In genomic region chr7:97453141-97453921, GRCm38 (mm10) we compare ENCODE assay signal across 8 mouse cellular contexts. TPM values are rescaled to one million over a fixed set of nuclear protein-coding genes. Genes with fewer than 3 reads are reported as not detected.
DNase-seq lines count a peak whose midpoint lies in the region; ATAC-seq and TF ChIP-seq lines count a peak whose summit lies in the region.

No protein-coding gene starts in this region.

- H3K4me3 ChIP-seq in embryonic facial prominence, embryonic 15.5 days (replicated peaks), result peak overlapping the region; percentile 50
- H3K4me3 ChIP-seq in hindbrain, embryonic 14.5 days (replicated peaks; ENCODE audit: low read length), result peak overlapping the region; percentile 20
- peak overlapping the region; percentile 67 for H3K4me3 ChIP-seq in liver, embryonic 11.5 days (ENCODE audit: low read depth, low read length)
- no peak overlapping the region for H3K4me3 ChIP-seq in myocyte

- H3K9me3 ChIP-seq in embryonic facial prominence, embryonic 15.5 days (replicated peaks), result no peaks in the 10 kb centered on the region
- H3K9me3 ChIP-seq in hindbrain, embryonic 14.5 days (ENCODE audit: control insufficient read depth, low read length), result peaks cover 10% of the 10 kb centered on the region; the same call in 1 of the 2 replicates
- no peaks in the 10 kb centered on the region for H3K9me3 ChIP-seq in liver, embryonic 11.5 days (ENCODE audit: control insufficient read depth, low read length)

- no peaks in the 10 kb centered on the region for H3K27me3 ChIP-seq in embryonic facial prominence, embryonic 15.5 days
- no peaks in the 10 kb centered on the region for H3K27me3 ChIP-seq in hindbrain, embryonic 14.5 days (ENCODE audit: control insufficient read depth, insufficient read depth, low read length)
- no peaks in the 10 kb centered on the region for H3K27me3 ChIP-seq in liver, embryonic 11.5 days (replicated peaks; ENCODE audit: control insufficient read depth, insufficient read depth, low read length)
- no peaks in the 10 kb centered on the region for H3K27me3 ChIP-seq in myocyte (ENCODE audit: control insufficient read depth, insufficient read depth, insufficient read length)

- H3K9ac ChIP-seq in embryonic facial prominence, embryonic 15.5 days, result peak overlapping the region; percentile 31
- 0 out of 2 replicates have a peak overlapping the region, but pooled peaks have one; percentile 46 for H3K9ac ChIP-seq in hindbrain, embryonic 14.5 days
- H3K9ac ChIP-seq in liver, embryonic 11.5 days (ENCODE audit: low read depth, low read length), result peak overlapping the region; percentile 76

- H3K36me3 ChIP-seq in embryonic facial prominence, embryonic 15.5 days, result no peaks in the 10 kb centered on the region
- H3K36me3 ChIP-seq in hindbrain, embryonic 14.5 days (replicated peaks; ENCODE audit: control insufficient read depth, insufficient read depth), result no peaks in the 10 kb centered on the region
- H3K36me3 ChIP-seq in liver, embryonic 11.5 days (ENCODE audit: control insufficient read depth, insufficient read depth, low read length), result no peaks in the 10 kb centered on the region; the same call in 1 of the 2 replicates
- H3K36me3 ChIP-seq in myocyte (ENCODE audit: control insufficient read depth, insufficient read depth), result no peaks in the 10 kb centered on the region

- no peaks in the 10 kb centered on the region for H3K79me2 ChIP-seq in myocyte (ENCODE audit: control insufficient read depth, insufficient read depth)

- no peak overlapping the region for H3ac ChIP-seq in myocyte (ENCODE audit: control insufficient read depth, insufficient read length)

- peak overlapping the region; percentile 91 for H3K4me2 ChIP-seq in embryonic facial prominence, embryonic 15.5 days (replicated peaks)
- peak overlapping the region; percentile 47 for H3K4me2 ChIP-seq in hindbrain, embryonic 14.5 days (replicated peaks)
- H3K4me2 ChIP-seq in liver, embryonic 11.5 days, result peak overlapping the region; percentile 98
- peak overlapping the region; percentile 69 for H3K4me2 ChIP-seq in myocyte (ENCODE audit: low read depth)

- H3K27ac ChIP-seq in embryonic facial prominence, embryonic 15.5 days (replicated peaks), result peak overlapping the region; percentile 58
- peak overlapping the region; percentile 26; the same call in 1 of the 2 replicates for H3K27ac ChIP-seq in hindbrain, embryonic 14.5 days
- H3K27ac ChIP-seq in liver, embryonic 11.5 days (ENCODE audit: low read depth, low read length), result peak overlapping the region; percentile 82

- DNase-seq in urinary bladder, postnatal 25 days (ENCODE audit: low spot score), result peak; percentile 7
- DNase-seq in urinary bladder, postnatal 4 days (ENCODE audit: low spot score in 2 of 2), result no peak
- DNase-seq in hindbrain, embryonic 14.5 days (ENCODE audit: low spot score), result no peak
- peak; percentile 67 for DNase-seq in liver, embryonic 11.5 days (ENCODE audit: low spot score)
- DNase-seq in thymus, postnatal 36 days, result peak; percentile 21 to 22
- no peak for DNase-seq in layer of hippocampus, adult 11-12 months (ENCODE audit: low spot score)

- ATAC-seq in embryonic facial prominence, embryonic 15.5 days (ENCODE audit: insufficient number of reproducible peaks, low FRiP score, low TSS enrichment, low read depth), result peak; percentile 60
- ATAC-seq in hindbrain, embryonic 14.5 days (ENCODE audit: low FRiP score), result no peak
- peak; percentile 98 for ATAC-seq in liver, embryonic 11.5 days (replicated peaks; ENCODE audit: low FRiP score)

- H3K4me1 ChIP-seq in embryonic facial prominence, embryonic 15.5 days, result peaks cover 10% of the 10 kb centered on the region; the same call in 1 of the 2 replicates
- H3K4me1 ChIP-seq in hindbrain, embryonic 14.5 days (replicated peaks; ENCODE audit: control insufficient read depth, insufficient read depth, low read length), result peaks cover 9% of the 10 kb centered on the region; the same call in 1 of the 2 replicates
- peaks cover 15% of the 10 kb centered on the region for H3K4me1 ChIP-seq in liver, embryonic 11.5 days (replicated peaks; ENCODE audit: control insufficient read depth, insufficient read depth, low read length)

- no peak for TF ChIP-seq POLR2A in myocyte (IDR thresholded peaks at IDR 0.05; ENCODE audit: insufficient read length, low read depth)

- WGBS in embryonic facial prominence, embryonic 15.5 days, result 6% methylated on average over 27 of the region's 27 CpGs
- 14% methylated on average over 27 of the region's 27 CpGs for WGBS in hindbrain, embryonic 14.5 days
- WGBS in liver, embryonic 11.5 days, result 1% methylated on average over 27 of the region's 27 CpGs

TF ChIP-seq in myocyte, 11 proteins besides CTCF, POLR2A, EP300 and RAD21:
- TF ChIP-seq SRF (IDR thresholded peaks at IDR 0.05; ENCODE audit: control insufficient read depth, insufficient read length, low read depth) (no peak), TCF3 (IDR thresholded peaks at IDR 0.05; ENCODE audit: insufficient read length, low read depth) (no peak), TCF12 (IDR thresholded peaks at IDR 0.05; ENCODE audit: insufficient read depth, poor library complexity, severe bottlenecking) (no peak), MYOD1 (IDR thresholded peaks at IDR 0.05; ENCODE audit: control insufficient read depth in 1 of 3, insufficient read length in 2 of 3, low read depth in 2 of 3) (no peak), REST (IDR thresholded peaks at IDR 0.05; ENCODE audit: insufficient read depth, insufficient read length) (no peak), MYOG (IDR thresholded peaks at IDR 0.05; ENCODE audit: control insufficient read depth in 1 of 3, insufficient read depth in 1 of 3, insufficient read length in 2 of 3, low read depth in 2 of 3) (no peak), CEBPB (IDR thresholded peaks at IDR 0.05; ENCODE audit: insufficient read depth, poor library complexity, severe bottlenecking) (no peak), USF1 (IDR thresholded peaks at IDR 0.05; ENCODE audit: low read depth) (no peak), E2F4 (IDR thresholded peaks at IDR 0.05; ENCODE audit: insufficient read depth) (no peak), MAX (IDR thresholded peaks at IDR 0.05; ENCODE audit: low read depth) (no peak), POLR2AphosphoS2 (IDR thresholded peaks at IDR 0.05; ENCODE audit: insufficient read length, low read depth) (no peak)

RNA-seq across cellular contexts. Expression of gene Kctd14, which starts 2.2 kb away (rescaled TPM):
- polyA plus RNA-seq in embryonic facial prominence, embryonic 15.5 days (2015; fragmentation: Nextera tagmentation; extraction: Ambion mirVana), result 3.5 and 5.1 TPM in 2 replicates
- polyA plus RNA-seq in hindbrain, embryonic 14.5 days (2014; fragmentation: Nextera tagmentation; extraction: Ambion mirVana), result 0.90 and 1.5 TPM in 2 replicates
- polyA plus RNA-seq in liver, embryonic 11.5 days (2014; fragmentation: Nextera tagmentation; extraction: Ambion mirVana), result 7.8 and 9.2 TPM in 2 replicates
- 0.10 TPM for polyA plus RNA-seq in myocyte (2012; fragmentation: generic; extraction: Trizol)

RNA-seq across cellular contexts. Expression of gene Ints4, which starts 27.4 kb away (rescaled TPM):
- 43.7 and 45.5 TPM in 2 replicates for polyA plus RNA-seq in embryonic facial prominence, embryonic 15.5 days (2015; fragmentation: Nextera tagmentation; extraction: Ambion mirVana)
- polyA plus RNA-seq in hindbrain, embryonic 14.5 days (2014; fragmentation: Nextera tagmentation; extraction: Ambion mirVana), result 42.8 and 50.3 TPM in 2 replicates
- 49.2 and 61.3 TPM in 2 replicates for polyA plus RNA-seq in liver, embryonic 11.5 days (2014; fragmentation: Nextera tagmentation; extraction: Ambion mirVana)
- 24.9 TPM for polyA plus RNA-seq in myocyte (2012; fragmentation: generic; extraction: Trizol)

RNA-seq across cellular contexts. Expression of gene Thrsp, which starts 35.8 kb away (rescaled TPM):
- 0.42 and 0.84 TPM in 2 replicates for polyA plus RNA-seq in embryonic facial prominence, embryonic 15.5 days (2015; fragmentation: Nextera tagmentation; extraction: Ambion mirVana)
- 1.8 and 2.2 TPM in 2 replicates for polyA plus RNA-seq in hindbrain, embryonic 14.5 days (2014; fragmentation: Nextera tagmentation; extraction: Ambion mirVana)
- 0.30 TPM in 1 of 2 replicates, not detected in the other for polyA plus RNA-seq in liver, embryonic 11.5 days (2014; fragmentation: Nextera tagmentation; extraction: Ambion mirVana)
- polyA plus RNA-seq in myocyte (2012; fragmentation: generic; extraction: Trizol), result 0.02 TPM

RNA-seq across cellular contexts. Expression of gene Ndufc2, which starts 53.5 kb away (rescaled TPM):
- 336 and 344 TPM in 2 replicates for polyA plus RNA-seq in embryonic facial prominence, embryonic 15.5 days (2015; fragmentation: Nextera tagmentation; extraction: Ambion mirVana)
- polyA plus RNA-seq in hindbrain, embryonic 14.5 days (2014; fragmentation: Nextera tagmentation; extraction: Ambion mirVana), result 499 and 550 TPM in 2 replicates
- polyA plus RNA-seq in liver, embryonic 11.5 days (2014; fragmentation: Nextera tagmentation; extraction: Ambion mirVana), result 355 and 359 TPM in 2 replicates
- polyA plus RNA-seq in myocyte (2012; fragmentation: generic; extraction: Trizol), result 211 TPM

Comparison
In these comparisons a context has a peak if more than half of its experiments do, and no peak if none do; other contexts are left out.
1. DNase-seq: peak in urinary bladder, postnatal 25 days (single experiment), liver, embryonic 11.5 days (single experiment) and thymus, postnatal 36 days (2 of 2); none in urinary bladder, postnatal 4 days (0 of 2), hindbrain, embryonic 14.5 days (single experiment) and layer of hippocampus, adult 11-12 months (single experiment).
2. H3K27ac ChIP-seq: peak in every context shown above with its lines; median percentile 82 in liver, embryonic 11.5 days; 58 in embryonic facial prominence, embryonic 15.5 days; 26 in hindbrain, embryonic 14.5 days.
3. H3K4me2 ChIP-seq: peak in every context shown above with its lines; median percentile 98 in liver, embryonic 11.5 days; 91 in embryonic facial prominence, embryonic 15.5 days; 69 in myocyte; 47 in hindbrain, embryonic 14.5 days.
4. Peak in every context shown above with its lines, with median percentiles within 50 percentile points of each other: H3K9ac ChIP-seq.